Comparison of ENCODE assay signal across 10 mouse cellular contexts in genomic region chr3:129640211-129641000, GRCm38 (mm10).
DNase-seq lines count a peak whose midpoint lies in the region; ATAC-seq and TF ChIP-seq lines count a peak whose summit lies in the region.
"Had no signal": no experiment of that assay in that cellular context is flagged by ENCODE, and none has a peak within 500 bp of the region (broad histone marks: within the 10 kb centered on the region; RNA-seq: fewer than 3 reads in every experiment).

No protein-coding gene starts in this region.

- no peaks in the 10 kb centered on the region for H3K4me1 ChIP-seq in kidney, adult 2 months (ENCODE audit: control insufficient read depth, insufficient read depth, low read length)
- peaks cover 16% of the 10 kb centered on the region for H3K4me1 ChIP-seq in cortical plate, adult 2 months (ENCODE audit: control insufficient read depth, insufficient read depth, low read length)
- peaks cover 17% of the 10 kb centered on the region for H3K4me1 ChIP-seq in hindbrain, embryonic 13.5 days (replicated peaks)
- H3K4me1 ChIP-seq in midbrain, embryonic 12.5 days: peaks cover 17% of the 10 kb centered on the region
- H3K4me1 ChIP-seq: liver, embryonic 13.5 days had no signal

- no peak overlapping the region for H3K4me3 ChIP-seq in kidney, adult 2 months (ENCODE audit: insufficient read depth, low read depth, low read length)
- no peak overlapping the region for H3K4me3 ChIP-seq in cortical plate, adult 2 months (ENCODE audit: insufficient read depth, low read length)
- no peak overlapping the region for H3K4me3 ChIP-seq in hindbrain, embryonic 13.5 days
- H3K4me3 ChIP-seq in midbrain, embryonic 12.5 days: no peak overlapping the region
- H3K4me3 ChIP-seq: liver, embryonic 13.5 days had no signal

- no peak for TF ChIP-seq POLR2A in kidney, adult 2 months (IDR thresholded peaks at IDR 0.05; ENCODE audit: low read depth, low read length)
- no peak for TF ChIP-seq POLR2A in cortical plate, adult 2 months (IDR thresholded peaks at IDR 0.05; ENCODE audit: extremely low read depth, insufficient read depth, low read length)

- no peaks in the 10 kb centered on the region for H3K27me3 ChIP-seq in kidney, adult 2 months (replicated peaks; ENCODE audit: control insufficient read depth, insufficient read depth, low read length)
- H3K27me3 ChIP-seq in hindbrain, embryonic 13.5 days: no peaks in the 10 kb centered on the region
- no peaks in the 10 kb centered on the region; the same call in 1 of the 2 replicates for H3K27me3 ChIP-seq in midbrain, embryonic 12.5 days
- H3K27me3 ChIP-seq: liver, embryonic 13.5 days had no signal

- TF ChIP-seq CTCF in kidney, adult 2 months (conservative IDR thresholded peaks at IDR 0.05; ENCODE audit: insufficient read depth, insufficient read length, low read depth, low read length): no peak
- TF ChIP-seq CTCF in cortical plate, adult 2 months (IDR thresholded peaks at IDR 0.05; ENCODE audit: extremely low read depth, insufficient read depth, low read length): no peak

- peak; percentile 84 for ATAC-seq in hindbrain, embryonic 13.5 days (ENCODE audit: low FRiP score)
- peak; percentile 89 for ATAC-seq in midbrain, embryonic 12.5 days (ENCODE audit: low FRiP score, low read depth)

- H3K4me2 ChIP-seq in hindbrain, embryonic 13.5 days: no peak overlapping the region
- no peak overlapping the region for H3K4me2 ChIP-seq in midbrain, embryonic 12.5 days (replicated peaks)
- H3K4me2 ChIP-seq: liver, embryonic 13.5 days had no signal

- no peak overlapping the region for H3K9ac ChIP-seq in hindbrain, embryonic 13.5 days
- no peak overlapping the region for H3K9ac ChIP-seq in midbrain, embryonic 12.5 days (replicated peaks)
- H3K9ac ChIP-seq: liver, embryonic 13.5 days had no signal

- WGBS in kidney, adult 2 months: 65% methylated on average over 10 of the region's 10 CpGs
- 47% methylated on average over 10 of the region's 10 CpGs for WGBS in hindbrain, embryonic 13.5 days
- 60% methylated on average over 10 of the region's 10 CpGs for WGBS in midbrain, embryonic 12.5 days

- H3K27ac ChIP-seq in kidney, adult 2 months (ENCODE audit: insufficient read depth, low read depth, low read length): no peak overlapping the region
- peak overlapping the region; percentile 79; the same call in 1 of the 2 replicates for H3K27ac ChIP-seq in cortical plate, adult 2 months (ENCODE audit: insufficient read depth, low read length)
- peak overlapping the region; percentile 63 for H3K27ac ChIP-seq in hindbrain, embryonic 13.5 days
- H3K27ac ChIP-seq in midbrain, embryonic 12.5 days (replicated peaks): peak overlapping the region; percentile 46; the same call in 1 of the 2 replicates
- H3K27ac ChIP-seq: liver, embryonic 13.5 days had no signal

- H3K9me3 ChIP-seq in hindbrain, embryonic 13.5 days: no peaks in the 10 kb centered on the region
- H3K9me3 ChIP-seq in midbrain, embryonic 12.5 days: no peaks in the 10 kb centered on the region
- H3K9me3 ChIP-seq: liver, embryonic 13.5 days had no signal

- H3K36me3 ChIP-seq in kidney, adult 2 months (ENCODE audit: control insufficient read depth, insufficient read depth, low read length): no peaks in the 10 kb centered on the region
- no peaks in the 10 kb centered on the region for H3K36me3 ChIP-seq in hindbrain, embryonic 13.5 days
- no peaks in the 10 kb centered on the region for H3K36me3 ChIP-seq in midbrain, embryonic 12.5 days
- H3K36me3 ChIP-seq: liver, embryonic 13.5 days had no signal

- DNase-seq in kidney, adult 2 months: peak; percentile 10
- DNase-seq in kidney, postnatal 10 days: no peak
- no peak for DNase-seq in heart, adult 9 months (ENCODE audit: low spot score in 2 of 2)
- DNase-seq in gastrocnemius, postnatal 4 days (ENCODE audit: low spot score in 2 of 2): no peak
- DNase-seq in urinary bladder, adult 18-20 months (ENCODE audit: low spot score in 2 of 2): no peak
- DNase-seq: heart, postnatal 4 days; liver, embryonic 13.5 days had no signal
